Mouse (Mus musculus) neural tube, embryonic 11.5 days (tissue): ENCODE data around the gene V1ra8. TPM values are rescaled to one million over a fixed set of nuclear protein-coding genes. Genes with fewer than 3 reads are reported as not detected.
"Not testable (repeated sequence)": the region's sequence is repeated elsewhere in the genome, so short reads cannot be mapped to it uniquely, and the experiment has no call there.

Experiments used
- ATAC-seq: fragments of 200-750 bp; cut with Nextera tagmentation; 2 replicates; pipeline ENCODE4 v1.8.0; 2017; ENCODE audit warnings: moderate number of reproducible peaks, mild to moderate bottlenecking, moderate TSS enrichment, moderate library complexity; ENCODE audit not compliant: insufficient read depth, low FRiP score, low TSS enrichment
- DNase-seq: peaks from one replicate; pipeline ENCODE4 v3.0.0-alpha.2; 2015; ENCODE audit warnings: low spot score
- H3K27ac ChIP-seq: fragments of 300-500 bp; sonication (generic); 2 replicates; pipeline ENCODE4 v1.5.1; 2014; ENCODE audit warnings: low read depth, mild to moderate bottlenecking, low read length
- H3K27me3 ChIP-seq: fragments of 300-500 bp; sonication (generic); 2 replicates; pipeline ENCODE4 v1.6.1; 2014; ENCODE audit warnings: mild to moderate bottlenecking, low read length, mixed read lengths; ENCODE audit not compliant: control insufficient read depth, insufficient read depth
- H3K36me3 ChIP-seq: fragments of 300-500 bp; sonication (generic); 2 replicates; pipeline ENCODE4 v1.6.1; 2014; ENCODE audit warnings: mild to moderate bottlenecking, low read length, moderate library complexity, mixed read lengths; ENCODE audit not compliant: control insufficient read depth, insufficient read depth
- H3K4me1 ChIP-seq: fragments of 300-500 bp; sonication (generic); 2 replicates; pipeline ENCODE4 v1.6.1; 2014; ENCODE audit warnings: low read length, mixed read lengths; ENCODE audit not compliant: control insufficient read depth, insufficient read depth
- H3K4me2 ChIP-seq: fragments of 300-500 bp; sonication (generic); 2 replicates; pipeline ENCODE4 v1.6.1; 2014; ENCODE audit warnings: low read depth, mild to moderate bottlenecking, moderate library complexity
- H3K4me3 ChIP-seq: fragments of 300-500 bp; sonication (generic); 2 replicates; pipeline ENCODE4 v1.5.1; 2014; ENCODE audit warnings: low read depth, low read length
- H3K9ac ChIP-seq: fragments of 300-500 bp; sonication (generic); 2 replicates; pipeline ENCODE4 v1.6.1; 2014; ENCODE audit warnings: mild to moderate bottlenecking, low read length
- H3K9me3 ChIP-seq: fragments of 300-500 bp; sonication (generic); 2 replicates; pipeline ENCODE4 v1.6.1; 2016; ENCODE audit warnings: low read length; ENCODE audit not compliant: control insufficient read depth
- WGBS: fragments of 180-500 bp; shearing (Covaris S2); extraction: QIAGEN DNeasy Blood & Tissue Kit; methylation state at CpG from one replicate; pipeline ENCODE4 v1.1.7; 2014; 5-methylcytosine and 5-hydroxymethylcytosine counted together
- polyA plus RNA-seq: library from polyadenylated mRNA; unstranded; fragments of >200 nt; fragmentation: Nextera tagmentation; extraction: Ambion mirVana; gene quantifications from 2 replicates; pipeline ENCODE4 v1.2.1, GENCODE M21; 2014

Gene V1ra8
- not detected in 2 replicates for polyA plus RNA-seq

DNA sequence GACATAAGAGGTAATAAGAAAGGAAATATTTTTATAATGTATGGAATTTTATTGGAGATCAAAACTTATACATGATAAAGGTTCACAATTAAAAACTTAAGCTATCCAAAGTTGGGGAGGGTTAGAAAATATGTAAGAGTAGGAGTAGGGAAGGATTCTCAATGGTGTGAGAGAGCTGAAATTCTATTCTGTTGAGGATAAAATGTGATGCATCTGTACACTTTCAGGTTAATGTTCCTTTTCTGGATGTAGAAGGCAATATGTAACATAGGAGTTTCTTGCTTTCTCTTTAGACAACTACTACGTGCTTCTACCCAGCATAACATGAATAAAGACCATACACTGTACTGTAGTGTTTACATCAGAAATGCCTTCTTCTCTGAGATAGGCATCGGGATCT, at the start of gene V1ra8:
TSS of gene V1ra8 (plus strand) at position 301 of the 400 bp plus-strand sequence.
- not testable (repeated sequence) for H3K4me2 ChIP-seq, H3K4me1 ChIP-seq, DNase-seq, ATAC-seq, H3K36me3 ChIP-seq, H3K4me3 ChIP-seq, H3K27ac ChIP-seq, H3K27me3 ChIP-seq, H3K9me3 ChIP-seq, H3K9ac ChIP-seq
- WGBS: 83% methylated on average over 2 of the region's 2 CpGs

DNA sequence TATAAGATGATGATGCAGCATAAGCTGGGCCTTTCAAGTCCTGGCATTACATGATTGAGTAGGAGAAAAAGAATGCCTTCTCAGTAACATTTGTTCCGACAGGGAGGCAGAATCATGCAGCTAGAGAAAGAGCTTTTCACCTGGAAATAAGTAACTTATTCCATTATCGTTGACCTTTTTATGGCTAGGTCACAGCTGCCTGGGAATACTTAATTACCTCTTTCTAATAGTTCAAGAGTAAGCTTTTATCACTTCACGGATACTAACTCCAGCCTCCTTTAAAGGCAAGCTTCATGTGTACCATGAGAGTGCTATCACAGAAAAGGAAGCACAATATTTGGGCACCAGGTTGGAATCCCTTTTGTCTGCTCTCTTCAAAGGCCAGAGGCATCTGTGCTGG, 42.5 kb upstream of the V1ra8 start:
- no peak for DNase-seq
- H3K4me1 ChIP-seq: no peaks in the 10 kb centered on the region
- 78% methylated on average over 3 of the region's 3 CpGs for WGBS
- no peak overlapping the region for H3K27ac ChIP-seq
- ATAC-seq: no peak
- H3K4me3 ChIP-seq: no peak overlapping the region
- 0 out of 2 replicates have a peak, but pooled peaks cover 4% of the 10 kb centered on the region for H3K9me3 ChIP-seq
- no peaks in the 10 kb centered on the region for H3K36me3 ChIP-seq
- H3K4me2 ChIP-seq: no peak overlapping the region
- H3K27me3 ChIP-seq: no peaks in the 10 kb centered on the region
- H3K9ac ChIP-seq: no peak overlapping the region

DNA sequence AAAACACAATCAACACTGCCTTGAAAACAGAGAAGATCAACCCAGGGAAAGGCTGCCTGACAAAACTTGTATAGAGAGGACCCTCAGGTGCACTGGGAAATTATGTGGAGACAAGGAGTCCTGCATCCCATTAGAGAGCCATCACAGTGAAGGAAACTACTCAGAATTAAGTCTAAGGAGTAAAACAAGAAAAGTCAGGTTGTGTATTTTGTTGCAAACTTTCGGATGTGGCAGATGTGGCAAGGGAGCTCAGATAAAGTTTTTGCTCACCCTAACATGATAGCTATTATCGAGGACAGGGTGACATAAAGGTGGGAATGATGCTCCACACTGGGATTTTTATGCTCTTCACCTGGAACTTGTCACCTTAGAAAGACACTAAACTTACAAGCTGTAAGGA, 28.1 kb upstream of the V1ra8 start, which contains the start of gene Vmn1r52:
TSS of gene Vmn1r52 (plus strand) at position 301 of the 400 bp plus-strand sequence.
- H3K4me3 ChIP-seq: no peak within 1 kb of the TSS
- H3K9me3 ChIP-seq: no peaks in the 10 kb centered on the region
- DNase-seq (no peak), ATAC-seq (no peak)
- H3K4me2 ChIP-seq: no peak within 1 kb of the TSS
- H3K36me3 ChIP-seq: no peaks in the 10 kb centered on the region
- no peak within 1 kb of the TSS for H3K27ac ChIP-seq
- no peak within 1 kb of the TSS for H3K9ac ChIP-seq
- H3K27me3 ChIP-seq: no peaks in the 10 kb centered on the region
- WGBS: 80% methylated on average over 2 of the region's 2 CpGs
- H3K4me1 ChIP-seq: no peaks in the 10 kb centered on the region

DNA sequence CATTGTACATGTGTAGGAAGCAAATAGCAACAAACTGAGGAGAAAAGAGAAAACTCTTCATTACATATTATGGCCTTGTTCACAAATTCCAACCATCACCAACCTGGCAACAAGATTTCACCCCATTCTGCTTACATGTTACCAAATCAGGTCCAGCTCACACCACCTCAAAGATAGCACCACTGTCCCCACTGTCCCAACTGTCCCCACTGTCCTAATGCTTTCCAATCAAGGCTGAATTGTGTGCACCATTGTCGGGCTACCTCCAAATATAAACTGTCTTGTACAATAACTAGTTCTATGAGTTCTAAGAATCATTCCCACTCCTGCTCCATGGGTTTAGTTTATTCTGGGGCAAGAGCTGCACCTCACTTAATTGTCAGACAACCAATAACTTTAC, 21.7 kb downstream of the V1ra8 start, which contains the start of gene Vmn1r53:
TSS of gene Vmn1r53 (minus strand) at position 101 of the 400 bp plus-strand sequence.
- no peaks in the 10 kb centered on the region for H3K36me3 ChIP-seq
- ATAC-seq (no peak), DNase-seq (no peak)
- 0 out of 2 replicates have a peak, but pooled peaks cover 5% of the 10 kb centered on the region for H3K9me3 ChIP-seq
- no peaks in the 10 kb centered on the region for H3K4me1 ChIP-seq
- H3K27me3 ChIP-seq: no peaks in the 10 kb centered on the region
- H3K4me2 ChIP-seq: no peak within 1 kb of the TSS
- H3K27ac ChIP-seq: no peak within 1 kb of the TSS
- WGBS: 86% methylated on average over 1 of the region's 1 CpGs
- H3K4me3 ChIP-seq: no peak within 1 kb of the TSS
- no peak within 1 kb of the TSS for H3K9ac ChIP-seq

DNA sequence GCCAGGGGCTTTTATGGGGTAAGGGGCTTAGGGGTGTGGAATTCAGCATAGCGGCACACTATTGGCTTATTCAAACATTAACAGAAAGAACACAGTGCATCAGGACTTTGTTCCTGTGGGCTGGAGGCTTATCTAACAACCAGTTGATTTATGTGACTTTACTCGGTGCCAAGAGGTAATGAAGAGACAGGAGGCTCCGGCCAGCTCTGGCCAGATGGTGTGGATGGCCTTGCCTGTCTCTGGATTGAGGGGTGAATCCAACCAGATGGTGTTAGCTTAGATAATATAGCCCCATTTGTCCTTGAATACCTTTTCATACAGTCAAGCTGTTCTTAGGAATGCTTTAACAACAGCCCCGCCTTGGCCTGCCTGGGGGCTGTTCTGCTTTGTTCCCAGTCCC, 29.5 kb downstream of the V1ra8 start:
- not testable (repeated sequence) for H3K9ac ChIP-seq, ATAC-seq
- 87% methylated on average over 4 of the region's 4 CpGs for WGBS

DNA sequence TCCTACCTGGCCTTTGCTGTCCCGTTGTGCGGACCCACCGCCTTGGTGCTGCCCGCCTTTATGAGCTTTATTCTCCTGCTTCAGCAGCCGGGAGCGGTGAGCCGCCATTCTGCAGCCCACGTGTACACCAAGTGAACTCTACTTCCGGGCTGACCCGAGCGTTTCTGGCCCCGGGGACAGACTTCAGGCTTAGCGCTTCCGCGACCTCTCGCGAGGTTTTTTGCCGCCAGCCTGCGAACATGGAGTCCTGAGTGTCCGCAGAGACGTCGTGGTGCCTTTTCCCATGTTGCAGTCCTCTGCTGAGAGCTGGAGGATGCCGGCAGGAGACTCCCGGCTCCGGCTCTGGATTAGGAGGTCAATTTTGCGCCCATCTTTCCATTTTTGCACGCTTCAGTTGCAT, 30.1 kb downstream of the V1ra8 start:
- H3K4me2 ChIP-seq: no peak overlapping the region
- H3K9me3 ChIP-seq: 0 out of 2 replicates have a peak, but pooled peaks cover 5% of the 10 kb centered on the region
- no peaks in the 10 kb centered on the region for H3K36me3 ChIP-seq
- H3K27me3 ChIP-seq: no peaks in the 10 kb centered on the region
- 63% methylated on average over 27 of the region's 27 CpGs for WGBS
- ATAC-seq (no peak), DNase-seq (no peak)
- H3K4me3 ChIP-seq: no peak overlapping the region
- no peaks in the 10 kb centered on the region for H3K4me1 ChIP-seq
- H3K9ac ChIP-seq: no peak overlapping the region
- H3K27ac ChIP-seq: no peak overlapping the region

More for the DNA sequence above, 29.5 kb downstream of the V1ra8 start:
- H3K36me3 ChIP-seq, H3K9me3 ChIP-seq, H3K4me2 ChIP-seq, H3K4me3 ChIP-seq, H3K27ac ChIP-seq, H3K4me1 ChIP-seq, H3K27me3 ChIP-seq, DNase-seq: not testable (repeated sequence)

DNA sequence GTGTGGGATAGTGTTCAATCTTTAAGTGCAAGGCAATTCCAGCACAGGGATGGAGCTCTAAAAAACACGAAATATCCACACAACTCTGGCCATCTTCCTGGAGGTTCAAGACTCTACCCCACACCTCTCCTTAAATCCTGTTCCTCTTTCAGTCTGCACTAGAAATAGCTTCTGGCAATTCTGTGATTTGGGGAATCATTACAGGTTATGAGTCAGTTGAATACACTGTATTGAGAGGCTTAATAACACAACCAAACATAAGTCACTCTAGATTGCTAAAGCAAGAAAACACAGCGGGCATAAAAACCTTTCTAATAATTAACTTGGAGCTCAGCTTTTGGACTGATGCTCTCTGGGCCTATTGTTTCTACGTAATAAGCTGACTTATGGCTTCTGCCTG, 41.4 kb downstream of the V1ra8 start:
- Histone ChIP-seq H3K36me3 (no peaks in the 10 kb centered on the region), H3K9ac (no peak overlapping the region), H3K9me3 (no peaks in the 10 kb centered on the region), H3K4me3 (no peak overlapping the region), H3K4me2 (no peak overlapping the region), H3K4me1 (no peaks in the 10 kb centered on the region), H3K27me3 (no peaks in the 10 kb centered on the region), H3K27ac (no peak overlapping the region)
- ATAC-seq (no peak), DNase-seq (no peak)
- WGBS: 81% methylated on average over 3 of the region's 3 CpGs

DNA sequence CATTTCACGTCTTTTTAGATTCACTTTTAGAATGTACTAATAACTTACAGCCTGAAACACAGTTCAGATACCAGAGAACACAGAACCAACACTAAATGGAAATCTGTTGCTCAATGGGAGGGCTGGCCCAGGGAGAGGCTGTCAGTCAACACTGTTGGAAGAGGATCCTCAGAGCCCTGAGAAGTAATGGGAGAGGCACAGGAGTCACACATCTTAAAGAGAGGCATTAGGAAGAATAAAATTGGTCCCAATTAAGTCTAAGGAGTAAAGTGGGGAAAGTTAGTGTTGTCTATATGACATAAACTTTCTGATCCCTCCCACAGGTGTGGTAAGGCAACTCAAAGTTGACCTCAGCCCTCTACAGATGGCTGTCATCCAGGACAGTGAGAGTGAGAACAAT, 43.4 kb downstream of the V1ra8 start, which contains the start of gene Vmn1r54:
TSS of gene Vmn1r54 (plus strand) at position 301 of the 400 bp plus-strand sequence.
- Histone ChIP-seq H3K4me3 (no peak within 1 kb of the TSS), H3K4me2 (no peak within 1 kb of the TSS), H3K9me3 (no peaks in the 10 kb centered on the region), H3K4me1 (no peaks in the 10 kb centered on the region), H3K27ac (no peak within 1 kb of the TSS), H3K9ac (no peak within 1 kb of the TSS), H3K27me3 (no peaks in the 10 kb centered on the region), H3K36me3 (no peaks in the 10 kb centered on the region)
- ATAC-seq: no peak
- WGBS: 76% methylated on average over 1 of the region's 1 CpGs
- no peak for DNase-seq
